Mouse (Mus musculus): ENCODE data around the gene Cdk14.

Gene Cdk14

GRCm38 (mm10) chr5:4891862-4892704, 528.0 kb downstream of the Cdk14 start:
- DNase-seq, result no peak

GRCm38 (mm10) chr5:4887069-4887468, 533.0 kb downstream of the Cdk14 start:
- no peak for DNase-seq

- DNase-seq, result no peak
Measured at GRCm38 (mm10) chr5:4882841-4883240, 537.3 kb downstream of the Cdk14 start.

GRCm38 (mm10) chr5:4880331-4880730, 539.8 kb downstream of the Cdk14 start:
- DNase-seq, result no peak

- no peak for DNase-seq
Measured at GRCm38 (mm10) chr5:4878934-4879333, 541.2 kb downstream of the Cdk14 start.

GRCm38 (mm10) chr5:4877638-4878037, 542.5 kb downstream of the Cdk14 start:
- DNase-seq, result no peak

GRCm38 (mm10) chr5:4877131-4877631, 542.9 kb downstream of the Cdk14 start:
- DNase-seq, result no peak

- no peak for DNase-seq
Measured at GRCm38 (mm10) chr5:4876653-4877091, 543.4 kb downstream of the Cdk14 start.

- no peak for DNase-seq
Measured at GRCm38 (mm10) chr5:4870041-4870726, 549.9 kb downstream of the Cdk14 start.

- DNase-seq, result no peak
Measured at GRCm38 (mm10) chr5:4868563-4869120, 551.5 kb downstream of the Cdk14 start.

GRCm38 (mm10) chr5:4867849-4868562, 552.1 kb downstream of the Cdk14 start:
- DNase-seq, result no peak

GRCm38 (mm10) chr5:4866945-4867344, 553.2 kb downstream of the Cdk14 start:
- DNase-seq, result no peak

GRCm38 (mm10) chr5:4866099-4866498, 554.0 kb downstream of the Cdk14 start:
- no peak for DNase-seq

GRCm38 (mm10) chr5:4861592-4861991, 558.5 kb downstream of the Cdk14 start:
- DNase-seq, result no peak

- no peak for DNase-seq
Measured at GRCm38 (mm10) chr5:4861141-4861540, 559.0 kb downstream of the Cdk14 start.

- no peak for DNase-seq
Measured at GRCm38 (mm10) chr5:4858032-4858641, 562.0 kb downstream of the Cdk14 start.

- no peak for DNase-seq
Measured at GRCm38 (mm10) chr5:4853503-4853902, 566.6 kb downstream of the Cdk14 start.

- no peak for DNase-seq
Measured at GRCm38 (mm10) chr5:4852711-4853320, 567.3 kb downstream of the Cdk14 start.

- no peak for DNase-seq
Measured at GRCm38 (mm10) chr5:4851934-4852710, 568.0 kb downstream of the Cdk14 start.

GRCm38 (mm10) chr5:4851245-4851933, 568.7 kb downstream of the Cdk14 start:
- no peak for DNase-seq
